Mouse (Mus musculus) activated CD4-positive, CD25-positive, alpha-beta regulatory T cell, adult 9 weeks (primary cell): ENCODE measurements around the gene Gm20792. TPM values are rescaled to one million over a fixed set of nuclear protein-coding genes. Genes with fewer than 3 reads are reported as not detected.

Source experiments
- polyA plus RNA-seq: library from polyadenylated mRNA; unstranded; fragments of 100-300 nt; shearing (Covaris generic); gene quantifications from one replicate; pipeline ENCODE4 v1.2.1, GENCODE M21; 2017

The Gm20792 gene
- not detected for polyA plus RNA-seq

DNA sequence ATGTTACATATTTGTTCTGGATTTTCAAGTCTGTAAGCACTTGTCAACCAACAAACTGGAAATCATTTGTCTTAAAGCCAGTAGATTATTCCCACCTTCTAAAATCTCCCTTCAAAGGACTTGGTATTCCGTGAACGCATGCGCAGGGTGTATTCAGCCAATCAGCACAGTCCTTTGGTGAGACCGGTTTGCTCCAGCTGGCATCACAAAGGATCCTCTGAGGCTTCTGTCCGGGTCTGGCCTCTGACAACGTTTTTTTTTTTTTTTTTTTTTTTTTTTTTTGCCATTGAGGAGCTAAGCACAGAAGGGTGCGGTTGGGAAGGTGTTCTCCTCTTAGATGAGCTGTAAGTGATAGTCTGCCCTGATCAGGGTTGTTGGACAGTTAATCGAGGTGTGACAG, at the start of gene Gm20792:
Gm20792 (plus strand) TSS at position 301 of the 400 bp plus-strand sequence.

